Mouse (Mus musculus): ENCODE measurements around the gene Mafb. TPM values are rescaled to one million over a fixed set of nuclear protein-coding genes. Genes with fewer than 3 reads are reported as not detected.
A peak's percentile ranks its signal among the peaks of the same experiment; 100 is the strongest.

Mafb gene
- polyA plus RNA-seq, 1 experiment from 2014 or later: 4.3 TPM

DNA sequence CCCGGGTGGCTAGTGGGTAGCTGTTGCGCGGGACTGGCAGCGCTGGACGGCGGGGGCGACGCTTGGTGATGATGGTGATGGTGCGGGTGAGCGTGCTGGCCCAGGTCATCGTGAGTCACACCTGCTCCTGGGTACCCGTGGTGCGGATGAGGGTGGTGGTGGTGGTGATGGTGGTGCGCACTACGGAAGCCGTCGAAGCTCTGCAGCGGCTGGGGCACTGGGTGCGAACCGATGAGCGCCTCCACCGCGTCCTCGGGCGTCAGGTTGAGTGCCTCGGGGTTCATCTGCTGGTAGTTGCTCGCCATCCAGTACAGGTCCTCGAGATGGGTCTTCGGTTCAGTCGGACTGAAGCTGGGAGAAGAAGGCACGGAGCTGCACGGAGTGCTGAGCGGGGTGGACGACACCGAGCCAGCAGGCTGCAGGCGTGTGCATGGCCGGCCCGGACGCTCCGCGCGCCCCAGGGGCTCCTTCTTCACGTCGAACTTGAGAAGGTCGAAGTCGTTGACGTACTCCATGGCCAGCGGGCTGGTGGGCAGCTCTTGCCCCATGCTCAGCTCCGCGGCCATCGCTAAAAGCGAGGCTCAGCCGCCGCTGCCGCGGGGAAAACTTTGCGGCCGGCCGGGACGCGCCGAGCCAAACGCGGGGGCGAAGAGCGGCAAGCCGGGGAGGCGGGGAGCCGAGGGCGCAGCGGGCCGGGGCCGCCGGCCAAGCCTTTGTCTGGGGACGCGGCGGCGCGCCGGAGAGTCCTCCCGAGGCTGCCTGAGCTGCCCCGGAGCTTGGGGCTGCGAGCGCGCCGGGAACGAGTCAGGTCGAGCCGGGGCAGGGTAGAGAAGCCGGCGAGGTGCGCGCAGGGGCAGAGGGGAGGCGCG, 520 bp downstream of the Mafb start:
- Histone ChIP-seq H3K27ac (replicated peaks) (peak overlapping the region; percentile 81), H3K36me3 (ENCODE audit: control insufficient read depth, insufficient read depth, low read length) (no peaks in the 10 kb centered on the region), H3K4me3 (ENCODE audit: low read depth, low read length) (peak overlapping the region; percentile 60), H3K9ac (ENCODE audit: low read length) (peak overlapping the region; percentile 59), H3K4me2 (replicated peaks; ENCODE audit: low read depth) (peak overlapping the region; percentile 82), H3K27me3 (ENCODE audit: control insufficient read depth, insufficient read depth, low read length) (peaks cover 39% of the 10 kb centered on the region; the same call in 1 of the 2 replicates), H3K4me1 (replicated peaks; ENCODE audit: control insufficient read depth, insufficient read depth) (no peaks in the 10 kb centered on the region), H3K9me3 (ENCODE audit: control insufficient read depth, low read length) (no peaks in the 10 kb centered on the region)
- WGBS: under 1% methylated on average over 89 of the region's 95 CpGs
- peak; percentile 20 for DNase-seq (ENCODE audit: low spot score)
- TF ChIP-seq EP300 (optimal IDR thresholded peaks at IDR 0.05): no peak
- 0 out of 2 replicates have a peak, but pooled peaks have one; percentile 7 for ATAC-seq (ENCODE audit: low FRiP score, low TSS enrichment)

DNA sequence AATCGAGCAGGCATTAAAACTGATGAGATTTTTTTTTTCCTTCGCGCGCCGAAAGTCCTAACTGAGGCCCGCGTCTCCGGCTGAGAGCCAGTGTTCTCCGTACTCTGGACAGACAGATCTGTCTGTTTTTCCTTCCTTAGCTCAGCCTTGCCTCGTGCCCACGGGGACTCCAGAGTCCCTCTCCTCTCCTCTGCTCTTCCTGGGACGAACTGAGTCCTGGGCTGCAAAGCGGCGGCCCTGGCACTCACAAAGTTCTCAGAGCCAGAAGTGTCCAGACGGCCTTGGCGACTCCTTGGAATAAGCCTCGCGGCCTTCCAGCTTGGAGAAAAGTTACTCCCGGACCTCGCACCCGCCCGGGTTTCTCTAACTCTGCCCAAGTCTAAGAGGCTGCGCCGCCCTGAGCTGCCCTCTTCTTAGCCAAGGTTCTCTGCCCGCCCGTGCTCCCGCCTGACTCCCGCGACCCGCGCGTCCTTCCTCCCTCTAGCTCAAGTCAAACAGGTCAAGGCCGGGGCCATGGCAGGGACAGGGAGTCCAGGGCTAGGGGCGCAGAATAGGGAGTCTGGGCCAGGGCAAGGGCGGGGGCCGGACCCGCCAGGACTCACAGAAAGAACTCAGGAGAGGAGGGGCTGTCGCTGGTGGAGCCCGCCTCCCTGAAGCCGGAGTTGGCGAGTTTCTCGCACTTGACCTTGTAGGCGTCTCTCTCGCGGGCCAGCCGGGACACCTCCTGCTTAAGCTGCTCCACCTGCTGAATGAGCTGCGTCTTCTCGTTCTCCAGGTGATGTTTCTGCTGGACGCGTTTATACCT, 1.6 kb downstream of the Mafb start:
- 3% methylated on average over 50 of the region's 50 CpGs for WGBS
- DNase-seq (ENCODE audit: low spot score) (peak; percentile 32), ATAC-seq (ENCODE audit: low FRiP score, low TSS enrichment) (no peak)
- Histone ChIP-seq H3K4me1 (replicated peaks; ENCODE audit: control insufficient read depth, insufficient read depth) (no peaks in the 10 kb centered on the region), H3K27ac (replicated peaks) (no peak overlapping the region), H3K9me3 (ENCODE audit: control insufficient read depth, low read length) (no peaks in the 10 kb centered on the region), H3K4me2 (replicated peaks; ENCODE audit: low read depth) (peak overlapping the region; percentile 82), H3K4me3 (ENCODE audit: low read depth, low read length) (peak overlapping the region; percentile 60), H3K36me3 (ENCODE audit: control insufficient read depth, insufficient read depth, low read length) (no peaks in the 10 kb centered on the region), H3K9ac (ENCODE audit: low read length) (peak overlapping the region; percentile 59), H3K27me3 (ENCODE audit: control insufficient read depth, insufficient read depth, low read length) (peaks cover 33% of the 10 kb centered on the region; the same call in 1 of the 2 replicates)
- TF ChIP-seq EP300 (optimal IDR thresholded peaks at IDR 0.05): no peak
- TF ChIP-seq CTCF (IDR thresholded peaks at IDR 0.05; ENCODE audit: low read depth): no peak

DNA sequence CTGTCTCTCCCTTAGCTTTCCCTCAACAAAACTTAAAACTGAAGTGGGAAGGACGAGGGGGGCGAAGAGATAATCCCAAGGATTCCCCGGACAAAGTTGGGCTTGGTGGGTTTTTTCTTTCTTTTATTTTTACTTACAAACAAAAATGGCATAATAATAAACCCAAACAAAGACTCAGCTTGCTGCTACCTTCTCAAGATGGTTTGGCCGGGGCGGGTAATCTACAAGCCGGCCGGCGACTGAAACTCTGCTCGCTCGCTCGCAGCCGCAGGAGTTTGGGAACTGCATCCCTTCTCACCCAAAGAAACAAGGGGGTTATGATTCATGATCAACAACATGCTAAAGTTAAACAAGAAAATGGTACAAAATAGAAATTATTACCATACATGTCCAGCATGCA, 2.2 kb downstream of the Mafb start:
- H3K9me3 ChIP-seq (ENCODE audit: control insufficient read depth, low read length): no peaks in the 10 kb centered on the region
- peaks cover 28% of the 10 kb centered on the region; the same call in 1 of the 2 replicates for H3K27me3 ChIP-seq (ENCODE audit: control insufficient read depth, insufficient read depth, low read length)
- no peak overlapping the region; the same call in 1 of the 2 replicates for H3K9ac ChIP-seq (ENCODE audit: low read length)
- DNase-seq (ENCODE audit: low spot score) (no peak), ATAC-seq (ENCODE audit: low FRiP score, low TSS enrichment) (no peak)
- peak overlapping the region; percentile 60 for H3K4me3 ChIP-seq (ENCODE audit: low read depth, low read length)
- H3K4me2 ChIP-seq (replicated peaks; ENCODE audit: low read depth): peak overlapping the region; percentile 82
- no peak for TF ChIP-seq EP300 (optimal IDR thresholded peaks at IDR 0.05)
- TF ChIP-seq CTCF (IDR thresholded peaks at IDR 0.05; ENCODE audit: low read depth): no peak
- H3K36me3 ChIP-seq (ENCODE audit: control insufficient read depth, insufficient read depth, low read length): no peaks in the 10 kb centered on the region
- 24% methylated on average over 12 of the region's 12 CpGs for WGBS
- H3K27ac ChIP-seq (replicated peaks): no peak overlapping the region
- H3K4me1 ChIP-seq (replicated peaks; ENCODE audit: control insufficient read depth, insufficient read depth): no peaks in the 10 kb centered on the region

DNA sequence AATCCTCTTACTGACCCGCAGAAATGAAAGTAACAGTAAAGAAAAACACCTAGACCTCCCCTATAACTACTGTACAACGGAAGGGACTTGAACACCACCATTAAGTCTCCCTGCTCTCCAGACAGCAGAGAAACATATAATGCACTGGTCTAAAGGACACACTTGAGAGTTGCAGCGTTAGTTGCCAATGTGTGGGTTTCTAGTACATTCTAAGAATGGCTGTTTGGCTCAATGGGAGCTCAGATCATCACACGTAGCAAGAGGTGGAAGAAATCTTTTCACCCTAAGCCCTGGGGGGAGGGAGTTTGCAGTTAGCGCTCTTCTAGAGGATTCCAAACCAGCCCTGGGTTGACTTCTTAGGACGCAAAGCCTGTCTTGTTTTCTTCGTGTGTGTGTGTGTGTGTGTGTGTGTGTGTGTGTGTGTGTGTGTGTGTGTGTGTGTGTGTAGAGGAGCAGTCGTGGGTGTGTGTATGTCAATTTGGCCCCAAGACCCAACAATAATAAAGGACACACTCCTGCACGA, 2.7 kb downstream of the Mafb start:
- no peak overlapping the region for H3K9ac ChIP-seq (ENCODE audit: low read length)

DNA sequence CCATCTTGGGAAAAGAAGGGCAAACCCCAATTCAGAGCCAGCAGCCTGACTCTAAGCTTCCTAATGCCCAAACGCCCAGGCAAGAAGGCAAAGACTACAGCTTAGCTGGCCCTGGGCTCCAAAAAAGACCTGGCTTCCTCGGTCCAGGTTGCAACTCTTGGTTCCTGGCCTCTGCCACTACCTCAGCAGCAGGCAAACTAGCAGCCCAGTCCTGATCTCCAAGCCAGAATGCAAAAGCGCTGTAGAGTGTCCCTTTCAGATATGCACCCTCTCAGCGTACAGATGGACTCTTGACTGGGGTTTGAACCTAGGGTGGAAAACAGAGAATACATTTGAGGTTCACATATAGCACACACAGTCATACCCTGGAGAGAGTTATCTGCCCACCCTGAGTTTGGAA, 3.7 kb downstream of the Mafb start:
- H3K4me1 ChIP-seq (replicated peaks; ENCODE audit: control insufficient read depth, insufficient read depth): no peaks in the 10 kb centered on the region
- no peak overlapping the region for H3K9ac ChIP-seq (ENCODE audit: low read length)
- no peak overlapping the region for H3K4me2 ChIP-seq (replicated peaks; ENCODE audit: low read depth)
- 63% methylated on average over 4 of the region's 4 CpGs for WGBS
- no peaks in the 10 kb centered on the region for H3K9me3 ChIP-seq (ENCODE audit: control insufficient read depth, low read length)
- TF ChIP-seq CTCF (IDR thresholded peaks at IDR 0.05; ENCODE audit: low read depth) (no peak), EP300 (optimal IDR thresholded peaks at IDR 0.05) (no peak)
- no peaks in the 10 kb centered on the region for H3K36me3 ChIP-seq (ENCODE audit: control insufficient read depth, insufficient read depth, low read length)
- H3K4me3 ChIP-seq (ENCODE audit: low read depth, low read length): no peak overlapping the region
- H3K27me3 ChIP-seq (ENCODE audit: control insufficient read depth, insufficient read depth, low read length): peaks cover 23% of the 10 kb centered on the region; the same call in 1 of the 2 replicates
- no peak overlapping the region for H3K27ac ChIP-seq (replicated peaks)
- DNase-seq (ENCODE audit: low spot score) (no peak), ATAC-seq (ENCODE audit: low FRiP score, low TSS enrichment) (no peak)

More for the DNA sequence above, 2.7 kb downstream of the Mafb start:
- Histone ChIP-seq H3K36me3 (ENCODE audit: control insufficient read depth, insufficient read depth, low read length) (no peaks in the 10 kb centered on the region), H3K9me3 (ENCODE audit: control insufficient read depth, low read length) (no peaks in the 10 kb centered on the region), H3K27me3 (ENCODE audit: control insufficient read depth, insufficient read depth, low read length) (peaks cover 26% of the 10 kb centered on the region; the same call in 1 of the 2 replicates), H3K4me1 (replicated peaks; ENCODE audit: control insufficient read depth, insufficient read depth) (no peaks in the 10 kb centered on the region), H3K27ac (replicated peaks) (no peak overlapping the region), H3K4me2 (replicated peaks; ENCODE audit: low read depth) (peak overlapping the region; percentile 34), H3K4me3 (ENCODE audit: low read depth, low read length) (peak overlapping the region; percentile 60; the same call in 1 of the 2 replicates)
- DNase-seq (ENCODE audit: low spot score): no peak
- WGBS: 31% methylated on average over 9 of the region's 9 CpGs
- TF ChIP-seq CTCF (IDR thresholded peaks at IDR 0.05; ENCODE audit: low read depth) (no peak), EP300 (optimal IDR thresholded peaks at IDR 0.05) (no peak)
- ATAC-seq (ENCODE audit: low FRiP score, low TSS enrichment): no peak

Data from stomach, postnatal 0 days (tissue).